Mouse (Mus musculus): ENCODE measurements around the gene Adprhl1. TPM values are rescaled to one million over a fixed set of nuclear protein-coding genes. Genes with fewer than 3 reads are reported as not detected.

Adprhl1 gene
- not detected in 2 replicates for polyA plus RNA-seq (2012; rRNA removed)

- peaks cover 9% of the 10 kb centered on the region; the same call in 1 of the 2 replicates for H3K4me1 ChIP-seq (ENCODE audit: control insufficient read depth, insufficient read depth, insufficient read length, low read length)
- H3K27ac ChIP-seq (ENCODE audit: insufficient read depth, low read depth, low read length) = no peak within 1 kb of the TSS
- no peaks in the 10 kb centered on the region for H3K27me3 ChIP-seq (ENCODE audit: control insufficient read depth, insufficient read depth, low read length)
- H3K36me3 ChIP-seq (ENCODE audit: control insufficient read depth, insufficient read depth, low read length) = peaks cover 24% of the 10 kb centered on the region
- TF ChIP-seq POLR2A (IDR thresholded peaks at IDR 0.05; ENCODE audit: low read depth, low read length) (no peak), CTCF (IDR thresholded peaks at IDR 0.05; ENCODE audit: extremely low read depth, insufficient read length, insufficient replicate concordance, low read depth, low read length) (peak; percentile 73)
- no peak within 1 kb of the TSS for H3K4me3 ChIP-seq (ENCODE audit: low read depth, low read length)
- 21% methylated on average over 8 of the region's 8 CpGs for WGBS
These were observed at the start of gene Adprhl1 for GRCm38 (mm10) chr8:13254019-13254418. Gene Adprhl1, minus strand, starts transcription at chr8:13254162.

- no peak for TF ChIP-seq POLR2A (IDR thresholded peaks at IDR 0.05; ENCODE audit: low read depth, low read length)
- no peak for TF ChIP-seq CTCF (IDR thresholded peaks at IDR 0.05; ENCODE audit: extremely low read depth, insufficient read length, insufficient replicate concordance, low read depth, low read length)
- no peaks in the 10 kb centered on the region for H3K4me1 ChIP-seq (ENCODE audit: control insufficient read depth, insufficient read depth, insufficient read length, low read length)
- peaks cover 40% of the 10 kb centered on the region for H3K36me3 ChIP-seq (ENCODE audit: control insufficient read depth, insufficient read depth, low read length)
- no peak overlapping the region for H3K4me3 ChIP-seq (ENCODE audit: low read depth, low read length)
- H3K27ac ChIP-seq (ENCODE audit: insufficient read depth, low read depth, low read length) = no peak overlapping the region
- 64% methylated on average over 7 of the region's 7 CpGs for WGBS
- H3K27me3 ChIP-seq (ENCODE audit: control insufficient read depth, insufficient read depth, low read length) = no peaks in the 10 kb centered on the region
These were observed 47.1 kb upstream of the Adprhl1 start for GRCm38 (mm10) chr8:13301036-13301435.

GRCm38 (mm10) chr8:13299571-13299970, 45.6 kb upstream of the Adprhl1 start:
- no peaks in the 10 kb centered on the region for H3K4me1 ChIP-seq (ENCODE audit: control insufficient read depth, insufficient read depth, insufficient read length, low read length)
- no peaks in the 10 kb centered on the region for H3K27me3 ChIP-seq (ENCODE audit: control insufficient read depth, insufficient read depth, low read length)
- H3K27ac ChIP-seq (ENCODE audit: insufficient read depth, low read depth, low read length) = no peak overlapping the region
- peaks cover 50% of the 10 kb centered on the region for H3K36me3 ChIP-seq (ENCODE audit: control insufficient read depth, insufficient read depth, low read length)
- 94% methylated on average over 8 of the region's 8 CpGs for WGBS
- TF ChIP-seq CTCF (IDR thresholded peaks at IDR 0.05; ENCODE audit: extremely low read depth, insufficient read length, insufficient replicate concordance, low read depth, low read length) = no peak
- TF ChIP-seq POLR2A (IDR thresholded peaks at IDR 0.05; ENCODE audit: low read depth, low read length) = no peak
- no peak overlapping the region for H3K4me3 ChIP-seq (ENCODE audit: low read depth, low read length)

- Histone ChIP-seq H3K36me3 (ENCODE audit: control insufficient read depth, insufficient read depth, low read length) (peaks cover 42% of the 10 kb centered on the region), H3K4me1 (ENCODE audit: control insufficient read depth, insufficient read depth, insufficient read length, low read length) (no peaks in the 10 kb centered on the region)
- 91% methylated on average over 9 of the region's 9 CpGs for WGBS
These were observed 39.9 kb upstream of the Adprhl1 start for GRCm38 (mm10) chr8:13293677-13294470.

GRCm38 (mm10) chr8:13292364-13292763, 38.4 kb upstream of the Adprhl1 start:
- TF ChIP-seq POLR2A (IDR thresholded peaks at IDR 0.05; ENCODE audit: low read depth, low read length) = no peak
- TF ChIP-seq CTCF (IDR thresholded peaks at IDR 0.05; ENCODE audit: extremely low read depth, insufficient read length, insufficient replicate concordance, low read depth, low read length) = peak; percentile 90; the same call in 1 of the 2 replicates
- 20% methylated on average over 9 of the region's 9 CpGs for WGBS

More at GRCm38 (mm10) chr8:13293677-13294470, 39.9 kb upstream of the Adprhl1 start:
- Histone ChIP-seq H3K27ac (ENCODE audit: insufficient read depth, low read depth, low read length) (no peak overlapping the region), H3K4me3 (ENCODE audit: low read depth, low read length) (no peak overlapping the region), H3K27me3 (ENCODE audit: control insufficient read depth, insufficient read depth, low read length) (no peaks in the 10 kb centered on the region)
- no peak for TF ChIP-seq POLR2A (IDR thresholded peaks at IDR 0.05; ENCODE audit: low read depth, low read length)
- TF ChIP-seq CTCF (IDR thresholded peaks at IDR 0.05; ENCODE audit: extremely low read depth, insufficient read length, insufficient replicate concordance, low read depth, low read length) = no peak

GRCm38 (mm10) chr8:13288646-13289045, 34.7 kb upstream of the Adprhl1 start:
- WGBS = 3% methylated on average over 6 of the region's 6 CpGs

More at GRCm38 (mm10) chr8:13292364-13292763, 38.4 kb upstream of the Adprhl1 start:
- H3K27ac ChIP-seq (ENCODE audit: insufficient read depth, low read depth, low read length) = no peak overlapping the region
- H3K4me1 ChIP-seq (ENCODE audit: control insufficient read depth, insufficient read depth, insufficient read length, low read length) = no peaks in the 10 kb centered on the region
- H3K4me3 ChIP-seq (ENCODE audit: low read depth, low read length) = no peak overlapping the region
- H3K27me3 ChIP-seq (ENCODE audit: control insufficient read depth, insufficient read depth, low read length) = no peaks in the 10 kb centered on the region
- peaks cover 38% of the 10 kb centered on the region for H3K36me3 ChIP-seq (ENCODE audit: control insufficient read depth, insufficient read depth, low read length)

More at GRCm38 (mm10) chr8:13288646-13289045, 34.7 kb upstream of the Adprhl1 start:
- Histone ChIP-seq H3K27ac (ENCODE audit: insufficient read depth, low read depth, low read length) (no peak overlapping the region), H3K36me3 (ENCODE audit: control insufficient read depth, insufficient read depth, low read length) (peaks cover 8% of the 10 kb centered on the region), H3K4me1 (ENCODE audit: control insufficient read depth, insufficient read depth, insufficient read length, low read length) (peaks cover 3% of the 10 kb centered on the region; the same call in 1 of the 2 replicates), H3K4me3 (ENCODE audit: low read depth, low read length) (peak overlapping the region; percentile 73), H3K27me3 (ENCODE audit: control insufficient read depth, insufficient read depth, low read length) (no peaks in the 10 kb centered on the region)
- TF ChIP-seq CTCF (IDR thresholded peaks at IDR 0.05; ENCODE audit: extremely low read depth, insufficient read length, insufficient replicate concordance, low read depth, low read length) (no peak), POLR2A (IDR thresholded peaks at IDR 0.05; ENCODE audit: low read depth, low read length) (no peak)
